Comparison of ENCODE assay signal across 16 mouse cellular contexts in genomic region chr2:5646322-5646721, GRCm38 (mm10).
"Had no signal": no experiment of that assay in that cellular context is flagged by ENCODE, and none has a peak within 500 bp of the region (broad histone marks: within the 10 kb centered on the region; RNA-seq: fewer than 3 reads in every experiment).

No protein-coding gene starts in this region.

- H3K27me3 ChIP-seq: neural tube, embryonic 12.5 days; neural tube, embryonic 13.5 days; neural tube, embryonic 15.5 days; stomach, embryonic 15.5 days had no signal

- H3K4me1 ChIP-seq: neural tube, embryonic 12.5 days; neural tube, embryonic 13.5 days; stomach, embryonic 15.5 days had no signal

- H3K27ac ChIP-seq: neural tube, embryonic 12.5 days; neural tube, embryonic 13.5 days; neural tube, embryonic 15.5 days; stomach, embryonic 15.5 days; stomach, postnatal 0 days had no signal

- H3K4me3 ChIP-seq: neural tube, embryonic 12.5 days; neural tube, embryonic 13.5 days; neural tube, embryonic 15.5 days; stomach, embryonic 15.5 days had no signal

- H3K9ac ChIP-seq: neural tube, embryonic 12.5 days; neural tube, embryonic 13.5 days; neural tube, embryonic 15.5 days; stomach, embryonic 15.5 days had no signal

- DNase-seq: retina, postnatal 1 day; right cerebral cortex, adult 18-20 months; right cerebral cortex, postnatal 25 days; right cerebral cortex, postnatal 4 days; spleen, adult 18-20 months; thymus, adult 18-20 months; thymus, adult 2 months; thymus, postnatal 14 days; thymus, postnatal 25 days; thymus, postnatal 36 days; thymus, postnatal 4 days had no signal

- H3K36me3 ChIP-seq: neural tube, embryonic 12.5 days; neural tube, embryonic 13.5 days; neural tube, embryonic 15.5 days; stomach, embryonic 15.5 days had no signal

- H3K4me2 ChIP-seq: neural tube, embryonic 12.5 days; neural tube, embryonic 13.5 days; neural tube, embryonic 15.5 days; stomach, embryonic 15.5 days had no signal

- H3K9me3 ChIP-seq: neural tube, embryonic 12.5 days; neural tube, embryonic 13.5 days; neural tube, embryonic 15.5 days; stomach, embryonic 15.5 days had no signal
